Mouse (Mus musculus) hematopoietic multipotent progenitor cell, adult 10-12 weeks (in vitro differentiated cells): Measurements from ENCODE around the gene AU040320. TPM values are rescaled to one million over a fixed set of nuclear protein-coding genes. Genes with fewer than 3 reads are reported as not detected.

ENCODE experiments used
- polyA plus RNA-seq: library from polyadenylated mRNA; stranded (reverse); fragments of >175 nt; gene quantifications from 2 replicates; pipeline ENCODE4 v1.2.3, GENCODE M21; 2012; ENCODE audit warnings: low replicate concordance

The AU040320 gene
- polyA plus RNA-seq: 44.9 and 45.7 TPM in 2 replicates

GRCm38 (mm10) chr4:126753268-126754230 lies at the start of gene AU040320, which contains the start of gene Ncdn:
TSS of gene AU040320 (plus strand) at chr4:126753544.
TSS of gene Ncdn (minus strand) at chr4:126753438.

GRCm38 (mm10) chr4:126736001-126736414 lies 17.3 kb upstream of the AU040320 start, which contains the start of gene Tfap2e:
TSS of gene Tfap2e (minus strand) at chr4:126736240.

Other genes starting within 250 kb of the AU040320 start
- 0.85 and 1.6 TPM in 2 replicates for gene Ago4, start 220.1 kb upstream of the AU040320 start, polyA plus RNA-seq
- gene Clspn, start 196.6 kb upstream of the AU040320 start, polyA plus RNA-seq: 0.48 and 2.2 TPM in 2 replicates
- gene 5730409E04Rik, start 143.7 kb upstream of the AU040320 start, polyA plus RNA-seq: 1.5 and 3.3 TPM in 2 replicates
- 7.8 and 82.7 TPM in 2 replicates for gene Psmb2, start 75.9 kb upstream of the AU040320 start, polyA plus RNA-seq
- not detected in 2 replicates for gene Tfap2e, start 17.3 kb upstream of the AU040320 start, polyA plus RNA-seq
- gene Ncdn, start 106 bp upstream of the AU040320 start, polyA plus RNA-seq: 64.5 and 81.2 TPM in 2 replicates
- gene Zmym4, start 214.6 kb downstream of the AU040320 start, polyA plus RNA-seq: 2.4 and 2.5 TPM in 2 replicates